21 mouse cellular contexts compared by ENCODE assay signal in the genomic region with DNA sequence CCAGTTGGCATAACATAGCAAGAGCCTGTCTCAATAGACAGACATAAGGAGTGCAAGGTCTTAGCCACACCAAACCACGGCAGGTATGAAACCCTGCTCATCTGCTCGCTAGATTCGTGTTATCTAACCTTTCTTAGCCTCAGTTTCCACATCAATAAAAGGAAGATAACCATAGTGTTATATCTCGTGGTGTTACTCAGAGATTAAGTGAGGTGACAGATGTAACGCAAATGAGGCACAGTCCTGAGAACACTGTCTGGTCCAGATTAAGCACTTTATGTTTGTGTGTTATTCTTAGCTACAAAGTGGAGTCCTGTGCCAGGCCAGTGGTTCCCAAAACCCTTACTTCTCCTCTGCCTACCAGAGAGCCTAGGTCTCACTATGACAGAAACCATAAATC. TPM values are rescaled to one million over a fixed set of nuclear protein-coding genes. Genes with fewer than 3 reads are reported as not detected.
"Had no signal": no experiment of that assay in that cellular context is flagged by ENCODE, and none has a peak within 500 bp of the region (broad histone marks: within the 10 kb centered on the region; RNA-seq: fewer than 3 reads in every experiment).

No protein-coding gene starts in this region.

- H3K4me2 ChIP-seq: lung, embryonic 15.5 days; midbrain, embryonic 11.5 days had no signal

- H3K9me3 ChIP-seq: lung, embryonic 15.5 days; megakaryocyte, embryonic 14.5 days; midbrain, embryonic 13.5 days; midbrain, embryonic 15.5 days had no signal

- ATAC-seq: liver, postnatal 0 days; lung, postnatal 0 days; midbrain, embryonic 13.5 days; midbrain, embryonic 15.5 days had no signal

- H3K27ac ChIP-seq: lung, embryonic 15.5 days; macrophage; midbrain, embryonic 13.5 days; midbrain, embryonic 15.5 days had no signal

- DNase-seq: liver, postnatal 0 days; lung, adult 2 months; lung, postnatal 14 days; lung, postnatal 36 days; retina, postnatal 1 day; right cerebral cortex, adult 18-20 months; right cerebral cortex, postnatal 25 days; right cerebral cortex, postnatal 4 days; spleen, adult 18-20 months; thymus, adult 18-20 months; thymus, postnatal 14 days; thymus, postnatal 36 days had no signal

- H3K4me3 ChIP-seq: lung, embryonic 15.5 days; megakaryocyte, embryonic 14.5 days; midbrain, embryonic 13.5 days; midbrain, embryonic 15.5 days had no signal

- H3K9ac ChIP-seq: liver, postnatal 0 days; lung, embryonic 15.5 days; midbrain, embryonic 15.5 days had no signal

- H3K27me3 ChIP-seq: lung, embryonic 15.5 days had no signal

RNA-seq across cellular contexts. Expression of a gene that starts 4.6 kb away (rescaled TPM):
- total RNA-seq: monocyte, adult 5-6 weeks had no signal
- polyA plus RNA-seq: macrophage had no signal

RNA-seq across cellular contexts. Expression of a gene that starts 40.6 kb away (rescaled TPM):
- total RNA-seq: midbrain, postnatal 0 days; monocyte, adult 5-6 weeks had no signal
- polyA plus RNA-seq: macrophage had no signal
